Mouse (Mus musculus): ENCODE measurements around the gene H2-Q4. TPM values are rescaled to one million over a fixed set of nuclear protein-coding genes. Genes with fewer than 3 reads are reported as not detected.
"Not testable (repeated sequence)": the region's sequence is repeated elsewhere in the genome, so short reads cannot be mapped to it uniquely, and the experiment has no call there.

H2-Q4 gene
- polyA plus RNA-seq, 1 experiment from 2014 or later = 1.7 TPM

DNA sequence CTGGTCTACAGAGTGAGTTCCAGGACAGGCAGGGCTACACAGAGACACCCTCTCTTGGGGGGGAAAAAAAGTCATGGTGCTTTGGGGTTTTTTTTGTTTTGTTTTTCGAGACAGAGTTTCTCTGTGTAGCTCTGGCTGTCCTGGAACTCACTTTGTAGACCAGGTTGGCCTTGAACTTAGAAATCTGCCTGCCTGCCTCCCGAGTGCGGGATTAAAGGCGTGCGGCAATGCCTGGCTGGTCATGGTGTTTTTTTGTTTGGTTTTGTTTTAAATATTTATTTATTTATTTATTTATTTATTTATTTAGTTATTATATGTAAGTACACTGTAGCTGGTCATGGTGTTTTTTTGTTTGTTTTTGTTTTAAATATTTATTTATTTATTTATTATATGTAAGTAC lies 42.9 kb downstream of the H2-Q4 start:
- H3K27me3 ChIP-seq (replicated peaks) = peaks cover 24% of the 10 kb centered on the region
- not testable (repeated sequence) for H3K27ac ChIP-seq (replicated peaks); H3K4me1 ChIP-seq; H3K9ac ChIP-seq (replicated peaks); H3K4me3 ChIP-seq (replicated peaks); H3K4me2 ChIP-seq; H3K36me3 ChIP-seq; ATAC-seq (ENCODE audit: low FRiP score); H3K9me3 ChIP-seq (replicated peaks)
- 92% methylated on average over 5 of the region's 5 CpGs for WGBS

DNA sequence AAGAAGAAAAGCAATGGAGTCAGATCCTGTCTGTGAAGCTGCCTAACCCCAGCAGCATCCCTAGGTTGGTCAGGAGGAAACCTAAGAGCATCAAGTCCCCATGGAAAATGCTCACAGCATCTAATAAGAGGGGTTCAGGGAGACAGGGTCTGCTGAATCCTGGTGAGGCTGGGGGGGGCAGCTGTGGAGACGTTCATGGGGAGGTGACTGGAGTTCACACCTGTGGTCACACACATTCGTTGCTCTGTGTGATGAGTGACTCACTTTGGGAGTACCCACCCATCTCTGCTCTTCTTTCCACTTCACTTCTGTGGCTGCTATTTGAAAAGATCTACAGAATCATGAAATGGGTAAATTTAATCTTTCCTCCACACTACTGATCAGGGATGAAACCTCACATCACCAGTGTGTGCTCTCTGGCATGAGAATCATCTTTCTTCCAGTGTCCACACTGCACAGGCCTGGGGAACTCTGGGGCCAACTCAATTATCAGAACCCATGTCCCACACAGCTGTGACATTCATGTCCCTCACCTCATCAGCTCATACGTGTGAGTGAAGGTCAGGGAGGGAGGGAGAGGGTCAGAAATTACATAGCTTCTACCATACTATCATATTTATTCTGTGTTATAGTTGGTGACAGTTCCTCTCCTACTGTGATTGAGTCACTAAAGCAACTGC lies 43.9 kb downstream of the H2-Q4 start:
- peaks cover 24% of the 10 kb centered on the region for H3K27me3 ChIP-seq (replicated peaks)
- not testable (repeated sequence) for H3K4me2 ChIP-seq; H3K4me1 ChIP-seq; H3K4me3 ChIP-seq (replicated peaks); H3K36me3 ChIP-seq; H3K27ac ChIP-seq (replicated peaks); H3K9ac ChIP-seq (replicated peaks); ATAC-seq (ENCODE audit: low FRiP score); H3K9me3 ChIP-seq (replicated peaks)
- 80% methylated on average over 3 of the region's 3 CpGs for WGBS

DNA sequence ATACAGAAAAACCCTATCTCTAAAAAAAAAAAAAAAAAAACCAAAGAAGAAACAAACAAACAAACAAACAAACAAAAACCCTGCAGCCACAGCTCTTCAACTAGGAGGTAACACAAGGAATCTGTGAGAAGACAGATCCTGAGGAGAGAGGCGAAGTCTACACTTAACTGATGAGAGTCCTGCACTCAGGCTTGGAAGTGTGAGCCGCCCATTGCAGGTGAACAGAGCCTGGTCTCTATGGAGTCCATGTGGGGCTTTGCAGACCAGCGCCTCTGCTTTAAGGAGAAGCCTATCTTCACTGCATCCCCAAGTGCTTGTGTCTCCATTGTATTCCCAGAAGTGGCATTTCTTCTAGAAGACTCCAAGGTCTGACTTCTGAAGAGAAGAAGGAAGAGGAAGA lies 44.7 kb downstream of the H2-Q4 start:
- H3K9me3 ChIP-seq (replicated peaks); H3K4me1 ChIP-seq; H3K4me3 ChIP-seq (replicated peaks); H3K27ac ChIP-seq (replicated peaks); ATAC-seq (ENCODE audit: low FRiP score); H3K9ac ChIP-seq (replicated peaks); H3K4me2 ChIP-seq; H3K36me3 ChIP-seq: not testable (repeated sequence)
- H3K27me3 ChIP-seq (replicated peaks) = peaks cover 27% of the 10 kb centered on the region
- 95% methylated on average over 3 of the region's 3 CpGs for WGBS

GRCm38 (mm10) chr17:35424624-35425416 lies 45.4 kb downstream of the H2-Q4 start, which contains the start of gene H2-Q6:
Gene H2-Q6, plus strand, starts transcription at chr17:35424850.
- H3K9ac ChIP-seq (replicated peaks) = 0 out of 2 replicates have a peak within 1 kb of the TSS, but pooled peaks have one; percentile 8
- not testable (repeated sequence) for H3K36me3 ChIP-seq; H3K27ac ChIP-seq (replicated peaks); H3K9me3 ChIP-seq (replicated peaks); H3K4me1 ChIP-seq
- peak within 1 kb of the TSS; percentile 58 for H3K4me2 ChIP-seq
- peaks cover 32% of the 10 kb centered on the region for H3K27me3 ChIP-seq (replicated peaks)
- WGBS = 2% methylated on average over 61 of the region's 66 CpGs
- peak; percentile 66 for ATAC-seq (ENCODE audit: low FRiP score)
- peak within 1 kb of the TSS; percentile 35 for H3K4me3 ChIP-seq (replicated peaks)

DNA sequence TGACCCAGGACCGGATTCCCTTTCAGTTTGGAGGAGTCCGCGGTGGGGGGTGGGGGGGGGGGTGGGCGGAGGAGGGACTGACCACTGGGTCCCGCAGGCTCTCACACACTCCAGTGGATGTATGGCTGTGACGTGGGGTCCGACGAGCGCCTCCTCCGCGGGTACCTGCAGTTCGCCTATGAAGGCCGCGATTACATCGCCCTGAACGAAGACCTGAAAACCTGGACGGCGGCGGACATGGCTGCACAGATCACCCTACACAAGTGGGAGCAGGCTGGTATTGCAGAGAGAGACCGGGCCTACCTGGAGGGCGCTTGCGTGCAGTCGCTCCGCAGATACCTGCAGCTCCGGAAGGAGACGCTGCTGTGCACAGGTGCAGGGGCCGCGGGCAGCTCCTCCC lies 46.1 kb downstream of the H2-Q4 start:
- peak overlapping the region; percentile 35 for H3K4me3 ChIP-seq (replicated peaks)
- ATAC-seq (ENCODE audit: low FRiP score) = peak; percentile 39; the same call in 1 of the 2 replicates

DNA sequence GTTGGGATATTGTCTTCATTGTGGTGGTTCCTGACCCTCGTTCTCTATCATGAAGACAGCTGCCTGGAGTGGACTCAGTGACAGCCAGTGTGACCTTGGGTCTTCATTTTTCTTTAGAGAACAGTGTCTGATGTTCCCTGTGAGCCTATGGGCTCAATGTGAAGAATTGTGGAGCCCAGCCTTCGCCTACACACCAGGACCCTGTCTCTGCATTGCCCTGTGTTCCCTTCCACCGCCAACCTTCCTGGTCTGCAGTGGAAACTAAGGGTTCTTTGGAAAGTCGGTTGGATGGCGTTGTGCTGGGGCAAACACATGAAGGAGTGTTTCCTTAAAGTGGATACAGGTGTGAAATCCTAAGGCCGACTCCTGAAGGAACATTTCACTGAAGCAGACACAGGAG lies 49.5 kb downstream of the H2-Q4 start:
- H3K4me1 ChIP-seq; H3K36me3 ChIP-seq; H3K9ac ChIP-seq (replicated peaks); H3K4me3 ChIP-seq (replicated peaks); ATAC-seq (ENCODE audit: low FRiP score); H3K27ac ChIP-seq (replicated peaks); H3K4me2 ChIP-seq; H3K9me3 ChIP-seq (replicated peaks): not testable (repeated sequence)
- 91% methylated on average over 6 of the region's 6 CpGs for WGBS
- peaks cover 26% of the 10 kb centered on the region for H3K27me3 ChIP-seq (replicated peaks)

More for the DNA sequence above, 46.1 kb downstream of the H2-Q4 start:
- H3K27ac ChIP-seq (replicated peaks); H3K9me3 ChIP-seq (replicated peaks); H3K4me1 ChIP-seq; H3K9ac ChIP-seq (replicated peaks); H3K36me3 ChIP-seq: not testable (repeated sequence)
- 19% methylated on average over 28 of the region's 28 CpGs for WGBS
- peaks cover 32% of the 10 kb centered on the region for H3K27me3 ChIP-seq (replicated peaks)
- peak overlapping the region; percentile 58 for H3K4me2 ChIP-seq

DNA sequence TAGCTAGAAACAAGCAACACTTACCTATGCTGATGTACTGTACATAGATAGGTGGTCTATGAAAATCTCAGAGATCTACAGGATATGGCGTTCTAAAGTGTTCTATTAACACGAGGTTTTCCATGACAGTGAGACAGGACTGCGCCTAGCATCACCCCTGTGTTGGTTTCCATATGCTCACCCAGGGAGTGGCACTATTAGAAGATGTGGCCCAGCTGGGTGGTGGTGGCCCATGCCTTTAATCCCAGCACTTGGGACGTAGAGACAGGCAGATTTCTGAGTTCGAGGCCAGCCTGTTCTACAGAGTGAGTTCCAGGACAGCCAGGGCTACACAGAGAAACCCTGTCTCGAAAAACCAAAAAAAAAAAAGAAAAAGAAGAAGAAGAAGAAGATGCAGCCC lies 51.3 kb downstream of the H2-Q4 start:
- 90% methylated on average over 6 of the region's 6 CpGs for WGBS
- not testable (repeated sequence) for H3K9me3 ChIP-seq (replicated peaks); H3K4me2 ChIP-seq; H3K4me3 ChIP-seq (replicated peaks); H3K36me3 ChIP-seq; H3K4me1 ChIP-seq; H3K9ac ChIP-seq (replicated peaks); H3K27ac ChIP-seq (replicated peaks); ATAC-seq (ENCODE audit: low FRiP score)
- peaks cover 15% of the 10 kb centered on the region for H3K27me3 ChIP-seq (replicated peaks)

GRCm38 (mm10) chr17:35432167-35432566 lies 52.8 kb downstream of the H2-Q4 start:
- 92% methylated on average over 3 of the region's 3 CpGs for WGBS
- ATAC-seq (ENCODE audit: low FRiP score) = not testable (repeated sequence)

GRCm38 (mm10) chr17:35434836-35435235 lies 55.4 kb downstream of the H2-Q4 start:
- 9% methylated on average over 8 of the region's 8 CpGs for WGBS
- H3K9me3 ChIP-seq (replicated peaks); H3K9ac ChIP-seq (replicated peaks); H3K27ac ChIP-seq (replicated peaks); H3K36me3 ChIP-seq; ATAC-seq (ENCODE audit: low FRiP score); H3K4me3 ChIP-seq (replicated peaks); H3K27me3 ChIP-seq (replicated peaks); H3K4me2 ChIP-seq; H3K4me1 ChIP-seq: not testable (repeated sequence)

More at GRCm38 (mm10) chr17:35432167-35432566, 52.8 kb downstream of the H2-Q4 start:
- H3K4me2 ChIP-seq; H3K9ac ChIP-seq (replicated peaks); H3K36me3 ChIP-seq; H3K27me3 ChIP-seq (replicated peaks); H3K4me3 ChIP-seq (replicated peaks); H3K9me3 ChIP-seq (replicated peaks); H3K4me1 ChIP-seq; H3K27ac ChIP-seq (replicated peaks): not testable (repeated sequence)

Other genes starting within 250 kb of the H2-Q4 start
- 0.20 and 0.84 TPM in 2 replicates for gene Apom, start 247.6 kb upstream of the H2-Q4 start, polyA plus RNA-seq (2015; fragmentation: Nextera tagmentation; extraction: Ambion mirVana)
- 54.7 and 62.7 TPM in 2 replicates for gene Bag6, start 244.4 kb upstream of the H2-Q4 start, polyA plus RNA-seq (2015; fragmentation: Nextera tagmentation; extraction: Ambion mirVana)
- gene Prrc2a, start 214.7 kb upstream of the H2-Q4 start, polyA plus RNA-seq (2015; fragmentation: Nextera tagmentation; extraction: Ambion mirVana) = 155 TPM in 2 replicates
- gene Aif1, start 203.5 kb upstream of the H2-Q4 start, polyA plus RNA-seq (2015; fragmentation: Nextera tagmentation; extraction: Ambion mirVana) = 12.1 and 12.3 TPM in 2 replicates
- 8.3 and 12.1 TPM in 2 replicates for gene Lst1, start 191.2 kb upstream of the H2-Q4 start, polyA plus RNA-seq (2015; fragmentation: Nextera tagmentation; extraction: Ambion mirVana)
- gene Ltb, start 185.2 kb upstream of the H2-Q4 start, polyA plus RNA-seq (2015; fragmentation: Nextera tagmentation; extraction: Ambion mirVana) = 0.63 and 7.3 TPM in 2 replicates
- 0.09 and 0.28 TPM in 2 replicates for gene Tnf, start 177.6 kb upstream of the H2-Q4 start, polyA plus RNA-seq (2015; fragmentation: Nextera tagmentation; extraction: Ambion mirVana)
- gene Lta, start 174.3 kb upstream of the H2-Q4 start, polyA plus RNA-seq (2015; fragmentation: Nextera tagmentation; extraction: Ambion mirVana) = 0.75 and 0.77 TPM in 2 replicates
- gene Gm16181, start 158.8 kb upstream of the H2-Q4 start, polyA plus RNA-seq (2015; fragmentation: Nextera tagmentation; extraction: Ambion mirVana) = 0.40 TPM in 1 of 2 replicates, not detected in the other
- 116 and 126 TPM in 2 replicates for gene Atp6v1g2, start 146.0 kb upstream of the H2-Q4 start, polyA plus RNA-seq (2015; fragmentation: Nextera tagmentation; extraction: Ambion mirVana)
- 11.2 and 12.1 TPM in 2 replicates for gene Nfkbil1, start 143.8 kb upstream of the H2-Q4 start, polyA plus RNA-seq (2015; fragmentation: Nextera tagmentation; extraction: Ambion mirVana)
- 334 and 376 TPM in 2 replicates for gene Ddx39b, start 137.9 kb upstream of the H2-Q4 start, polyA plus RNA-seq (2015; fragmentation: Nextera tagmentation; extraction: Ambion mirVana)
- gene H2-D1, start 116.9 kb upstream of the H2-Q4 start, polyA plus RNA-seq (2015; fragmentation: Nextera tagmentation; extraction: Ambion mirVana) = 143 and 196 TPM in 2 replicates
- gene H2-Q1, start 59.2 kb upstream of the H2-Q4 start, polyA plus RNA-seq (2015; fragmentation: Nextera tagmentation; extraction: Ambion mirVana) = 0.09 and 0.14 TPM in 2 replicates
- gene H2-Q2, start 37.4 kb upstream of the H2-Q4 start, polyA plus RNA-seq (2015; fragmentation: Nextera tagmentation; extraction: Ambion mirVana) = 3.1 and 3.9 TPM in 2 replicates
- 0.95 and 3.7 TPM in 2 replicates for gene H2-Q6, start 45.2 kb downstream of the H2-Q4 start, polyA plus RNA-seq (2015; fragmentation: Nextera tagmentation; extraction: Ambion mirVana)
- 5.6 and 12.6 TPM in 2 replicates for gene H2-Q7, start 59.5 kb downstream of the H2-Q4 start, polyA plus RNA-seq (2015; fragmentation: Nextera tagmentation; extraction: Ambion mirVana)
- 0.36 and 0.79 TPM in 2 replicates for gene H2-Q10, start 90.5 kb downstream of the H2-Q4 start, polyA plus RNA-seq (2015; fragmentation: Nextera tagmentation; extraction: Ambion mirVana)
- not detected in 2 replicates for gene Pou5f1, start 126.4 kb downstream of the H2-Q4 start, polyA plus RNA-seq (2015; fragmentation: Nextera tagmentation; extraction: Ambion mirVana)
- gene Tcf19, start 137.2 kb downstream of the H2-Q4 start, polyA plus RNA-seq (2015; fragmentation: Nextera tagmentation; extraction: Ambion mirVana) = 14.4 and 27.5 TPM in 2 replicates
- gene Cchcr1, start 137.5 kb downstream of the H2-Q4 start, polyA plus RNA-seq (2015; fragmentation: Nextera tagmentation; extraction: Ambion mirVana) = 5.1 and 7.9 TPM in 2 replicates
- gene Psors1c2, start 153.6 kb downstream of the H2-Q4 start, polyA plus RNA-seq (2015; fragmentation: Nextera tagmentation; extraction: Ambion mirVana) = 0.81 and 0.96 TPM in 2 replicates
- 0.08 TPM in 1 of 2 replicates, not detected in the other for gene Cdsn, start 172.5 kb downstream of the H2-Q4 start, polyA plus RNA-seq (2015; fragmentation: Nextera tagmentation; extraction: Ambion mirVana)
- not detected in 2 replicates for gene 2300002M23Rik, start 187.8 kb downstream of the H2-Q4 start, polyA plus RNA-seq (2015; fragmentation: Nextera tagmentation; extraction: Ambion mirVana)
- gene Sfta2, start 221.9 kb downstream of the H2-Q4 start, polyA plus RNA-seq (2015; fragmentation: Nextera tagmentation; extraction: Ambion mirVana) = 0.40 TPM in 1 of 2 replicates, not detected in the other
- gene Gm9573, start 247.0 kb downstream of the H2-Q4 start, polyA plus RNA-seq (2015; fragmentation: Nextera tagmentation; extraction: Ambion mirVana) = not detected in 2 replicates

Measured in neural tube, embryonic 15.5 days (tissue).